Comparison of ENCODE assay signal across 8 mouse cellular contexts in genomic region chr3:145950815-145951130, GRCm38 (mm10). TPM values are rescaled to one million over a fixed set of nuclear protein-coding genes. Genes with fewer than 3 reads are reported as not detected.
DNase-seq lines count a peak whose midpoint lies in the region; ATAC-seq and TF ChIP-seq lines count a peak whose summit lies in the region.

No protein-coding gene starts in this region.

- TF ChIP-seq CTCF in lung, adult 2 months (IDR thresholded peaks at IDR 0.05; ENCODE audit: insufficient read depth, low read length): no peak

- H3K4me3 ChIP-seq in heart, embryonic 11.5 days (ENCODE audit: low read depth, low read length): no peak overlapping the region
- H3K4me3 ChIP-seq in lung, embryonic 15.5 days: no peak overlapping the region
- no peak overlapping the region for H3K4me3 ChIP-seq in lung, adult 2 months (replicated peaks; ENCODE audit: extremely low read depth, low read depth, low read length)
- no peak overlapping the region for H3K4me3 ChIP-seq in intestine, embryonic 16.5 days (ENCODE audit: low read length)
- H3K4me3 ChIP-seq in stomach, embryonic 15.5 days (replicated peaks): no peak overlapping the region; the same call in 1 of the 2 replicates

- H3K4me1 ChIP-seq in heart, embryonic 11.5 days (ENCODE audit: control insufficient read depth, insufficient read depth, low read length): peaks cover 26% of the 10 kb centered on the region
- peaks cover 7% of the 10 kb centered on the region for H3K4me1 ChIP-seq in lung, embryonic 15.5 days
- H3K4me1 ChIP-seq in lung, adult 2 months (ENCODE audit: control insufficient read depth, insufficient read depth, low read length): peaks cover 12% of the 10 kb centered on the region
- 0 out of 2 replicates have a peak, but pooled peaks cover 3% of the 10 kb centered on the region for H3K4me1 ChIP-seq in intestine, embryonic 16.5 days (ENCODE audit: control insufficient read depth, insufficient read depth, low read length)
- peaks cover 5% of the 10 kb centered on the region for H3K4me1 ChIP-seq in stomach, embryonic 15.5 days

- no peaks in the 10 kb centered on the region for H3K27me3 ChIP-seq in heart, embryonic 11.5 days (ENCODE audit: control insufficient read depth, insufficient read depth, low read length)
- no peaks in the 10 kb centered on the region for H3K27me3 ChIP-seq in lung, embryonic 15.5 days
- H3K27me3 ChIP-seq in intestine, embryonic 16.5 days (replicated peaks; ENCODE audit: control insufficient read depth, insufficient read depth, low read length): no peaks in the 10 kb centered on the region
- H3K27me3 ChIP-seq in stomach, embryonic 15.5 days (replicated peaks): no peaks in the 10 kb centered on the region

- H3K9me3 ChIP-seq in heart, embryonic 11.5 days (replicated peaks; ENCODE audit: control insufficient read depth, low read length): no peaks in the 10 kb centered on the region
- H3K9me3 ChIP-seq in lung, embryonic 15.5 days: no peaks in the 10 kb centered on the region
- H3K9me3 ChIP-seq in intestine, embryonic 16.5 days (ENCODE audit: control insufficient read depth, low read length): no peaks in the 10 kb centered on the region
- H3K9me3 ChIP-seq in stomach, embryonic 15.5 days: no peaks in the 10 kb centered on the region

- H3K4me2 ChIP-seq in heart, embryonic 11.5 days: peak overlapping the region; percentile 62
- peak overlapping the region; percentile 44; the same call in 1 of the 2 replicates for H3K4me2 ChIP-seq in lung, embryonic 15.5 days
- H3K4me2 ChIP-seq in intestine, embryonic 16.5 days (ENCODE audit: low read depth, low read length): peak overlapping the region; percentile 41
- peak overlapping the region; percentile 50 for H3K4me2 ChIP-seq in stomach, embryonic 15.5 days

- no peak for DNase-seq in heart, adult 18-20 months
- DNase-seq in lung, adult 2 months: no peak
- DNase-seq in thymus, postnatal 4 days: no peak
- no peak for DNase-seq in layer of hippocampus, adult 9-11 months

- WGBS in heart, embryonic 11.5 days (ENCODE audit: insufficient replicate concordance): 33% methylated on average over 5 of the region's 5 CpGs
- 28% methylated on average over 5 of the region's 5 CpGs for WGBS in lung, embryonic 15.5 days
- 43% methylated on average over 5 of the region's 5 CpGs for WGBS in lung, adult 2 months
- WGBS in intestine, embryonic 16.5 days: 30% methylated on average over 5 of the region's 5 CpGs
- 39% methylated on average over 5 of the region's 5 CpGs for WGBS in stomach, embryonic 15.5 days

- peak overlapping the region; percentile 29; the same call in 1 of the 2 replicates for H3K27ac ChIP-seq in heart, embryonic 11.5 days (ENCODE audit: low read depth, low read length)
- no peak overlapping the region for H3K27ac ChIP-seq in lung, embryonic 15.5 days
- H3K27ac ChIP-seq in intestine, embryonic 16.5 days (ENCODE audit: low read length): no peak overlapping the region
- no peak overlapping the region for H3K27ac ChIP-seq in stomach, embryonic 15.5 days

- no peak for ATAC-seq in heart, embryonic 11.5 days (replicated peaks; ENCODE audit: insufficient number of reproducible peaks, low FRiP score, low TSS enrichment)
- no peak for ATAC-seq in lung, embryonic 15.5 days (ENCODE audit: borderline replicate concordance, extremely low read depth, low FRiP score, low TSS enrichment)
- ATAC-seq in intestine, embryonic 16.5 days: no peak
- ATAC-seq in stomach, embryonic 15.5 days (ENCODE audit: insufficient read depth, low FRiP score, low read depth): no peak

- no peak overlapping the region for H3K9ac ChIP-seq in heart, embryonic 11.5 days (ENCODE audit: low read depth, low read length)
- no peak overlapping the region for H3K9ac ChIP-seq in lung, embryonic 15.5 days
- H3K9ac ChIP-seq in intestine, embryonic 16.5 days (ENCODE audit: low read depth, low read length): no peak overlapping the region
- no peak overlapping the region for H3K9ac ChIP-seq in stomach, embryonic 15.5 days

- H3K36me3 ChIP-seq in heart, embryonic 11.5 days (ENCODE audit: control insufficient read depth, insufficient read depth, low read length): no peaks in the 10 kb centered on the region
- H3K36me3 ChIP-seq in lung, embryonic 15.5 days: no peaks in the 10 kb centered on the region
- no peaks in the 10 kb centered on the region for H3K36me3 ChIP-seq in intestine, embryonic 16.5 days (ENCODE audit: control insufficient read depth, insufficient read depth, low read length)
- H3K36me3 ChIP-seq in stomach, embryonic 15.5 days: no peaks in the 10 kb centered on the region

- no peak for TF ChIP-seq POLR2A in lung, adult 2 months (IDR thresholded peaks at IDR 0.05; ENCODE audit: borderline replicate concordance, extremely low read depth, low read depth, low read length)

RNA-seq across cellular contexts. Expression of gene 2410004B18Rik, which starts 13.0 kb away (rescaled TPM):
- 44.0 and 47.1 TPM in 2 replicates for polyA plus RNA-seq in heart, embryonic 11.5 days (2014; fragmentation: Nextera tagmentation; extraction: Ambion mirVana)
- total RNA-seq in heart, adult 18-20 months (2021): 10 to 100 TPM; 18.0 to 20.6 TPM
- 50.4 and 52.4 TPM in 2 replicates for polyA plus RNA-seq in lung, embryonic 15.5 days (2015; fragmentation: Nextera tagmentation; extraction: Ambion mirVana)
- polyA plus RNA-seq in lung, adult 2 months (2012; rRNA removed): 13.6 and 16.8 TPM in 2 replicates
- 38.5 and 42.0 TPM in 2 replicates for polyA plus RNA-seq in intestine, embryonic 16.5 days (2015; fragmentation: Nextera tagmentation; extraction: Ambion mirVana)
- 47.6 and 49.0 TPM in 2 replicates for polyA plus RNA-seq in stomach, embryonic 15.5 days (2015; fragmentation: Nextera tagmentation; extraction: Ambion mirVana)

RNA-seq across cellular contexts. Expression of gene Bcl10, which starts 28.2 kb away (rescaled TPM):
- 45.9 and 46.4 TPM in 2 replicates for polyA plus RNA-seq in heart, embryonic 11.5 days (2014; fragmentation: Nextera tagmentation; extraction: Ambion mirVana)
- total RNA-seq in heart, adult 18-20 months (2021): 10 to 100 TPM; 16.1 to 16.5 TPM
- polyA plus RNA-seq in lung, embryonic 15.5 days (2015; fragmentation: Nextera tagmentation; extraction: Ambion mirVana): 52.8 and 53.0 TPM in 2 replicates
- 8.4 and 13.5 TPM in 2 replicates for polyA plus RNA-seq in lung, adult 2 months (2012; rRNA removed)
- polyA plus RNA-seq in intestine, embryonic 16.5 days (2015; fragmentation: Nextera tagmentation; extraction: Ambion mirVana): 47.2 and 51.7 TPM in 2 replicates
- 50.4 and 51.3 TPM in 2 replicates for polyA plus RNA-seq in stomach, embryonic 15.5 days (2015; fragmentation: Nextera tagmentation; extraction: Ambion mirVana)

RNA-seq across cellular contexts. Expression of gene Syde2, which starts 36.9 kb away (rescaled TPM):
- polyA plus RNA-seq in heart, embryonic 11.5 days (2014; fragmentation: Nextera tagmentation; extraction: Ambion mirVana): 5.3 and 5.8 TPM in 2 replicates
- 10 to 100 TPM; 16.2 to 16.7 TPM for total RNA-seq in heart, adult 18-20 months (2021)
- 1.8 and 2.3 TPM in 2 replicates for polyA plus RNA-seq in lung, embryonic 15.5 days (2015; fragmentation: Nextera tagmentation; extraction: Ambion mirVana)
- polyA plus RNA-seq in lung, adult 2 months (2012; rRNA removed): 6.6 and 9.0 TPM in 2 replicates
- 1.2 and 1.4 TPM in 2 replicates for polyA plus RNA-seq in intestine, embryonic 16.5 days (2015; fragmentation: Nextera tagmentation; extraction: Ambion mirVana)
- polyA plus RNA-seq in stomach, embryonic 15.5 days (2015; fragmentation: Nextera tagmentation; extraction: Ambion mirVana): 2.0 and 2.1 TPM in 2 replicates
